Mouse (Mus musculus): ENCODE results near the gene Fam216a. TPM values are rescaled to one million over a fixed set of nuclear protein-coding genes. Genes with fewer than 3 reads are reported as not detected.
A peak's percentile ranks its signal among the peaks of the same experiment; 100 is the strongest.

Fam216a gene
- polyA plus RNA-seq, 1 experiment from 2014 or later, result 139 TPM

DNA sequence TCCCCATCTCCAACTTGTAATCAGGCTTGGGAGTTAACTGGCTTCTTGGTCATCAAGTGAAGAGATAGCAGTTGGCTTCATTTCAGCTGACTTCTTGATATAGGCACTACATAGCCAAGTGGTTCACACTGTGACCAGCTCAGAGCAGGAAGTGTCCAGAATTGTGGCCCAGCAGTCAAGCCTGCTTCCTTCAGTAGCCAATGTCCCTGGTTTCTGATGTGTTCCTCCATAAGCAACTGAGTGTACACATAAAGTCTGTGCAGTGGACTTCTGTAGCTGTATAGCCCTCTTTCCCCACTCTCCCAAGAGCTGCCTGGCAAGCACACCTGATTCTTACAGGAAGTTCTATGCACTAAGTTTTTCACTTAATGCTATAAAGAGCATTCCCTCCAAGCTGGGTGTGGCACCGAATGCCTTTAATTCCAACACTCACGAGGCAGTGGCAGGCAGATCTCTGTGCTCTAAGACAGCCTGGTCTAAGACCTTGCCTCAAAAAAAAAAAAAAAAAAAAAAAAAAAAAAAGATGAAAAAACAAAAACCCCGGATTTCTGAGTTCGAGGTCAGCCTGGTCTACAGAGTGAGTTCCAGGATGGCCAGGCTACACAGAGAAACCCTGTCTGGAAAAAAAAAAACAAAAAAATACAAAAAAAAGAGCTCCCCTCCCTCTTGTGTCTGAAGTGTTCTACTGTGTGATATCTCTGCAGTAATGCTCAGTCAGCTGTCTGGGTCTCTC, 5.1 kb upstream of the Fam216a start:
- H3K9ac ChIP-seq (ENCODE audit: low read depth, low read length), result no peak overlapping the region
- no peak overlapping the region for H3K27ac ChIP-seq (ENCODE audit: low read length)
- WGBS, result 90% methylated on average over 4 of the region's 4 CpGs
- H3K36me3 ChIP-seq (ENCODE audit: control insufficient read depth, insufficient read depth, low read length), result peaks cover 19% of the 10 kb centered on the region
- H3K4me3 ChIP-seq (ENCODE audit: low read depth, low read length), result no peak overlapping the region
- H3K4me1 ChIP-seq (ENCODE audit: control insufficient read depth, insufficient read depth, low read length), result peaks cover 10% of the 10 kb centered on the region
- no peak for ATAC-seq
- no peaks in the 10 kb centered on the region for H3K9me3 ChIP-seq (replicated peaks; ENCODE audit: control insufficient read depth, low read length, poor library complexity, severe bottlenecking)
- H3K27me3 ChIP-seq (ENCODE audit: control insufficient read depth, insufficient read depth, low read depth, low read length), result no peaks in the 10 kb centered on the region
- H3K4me2 ChIP-seq (ENCODE audit: low read length), result no peak overlapping the region

DNA sequence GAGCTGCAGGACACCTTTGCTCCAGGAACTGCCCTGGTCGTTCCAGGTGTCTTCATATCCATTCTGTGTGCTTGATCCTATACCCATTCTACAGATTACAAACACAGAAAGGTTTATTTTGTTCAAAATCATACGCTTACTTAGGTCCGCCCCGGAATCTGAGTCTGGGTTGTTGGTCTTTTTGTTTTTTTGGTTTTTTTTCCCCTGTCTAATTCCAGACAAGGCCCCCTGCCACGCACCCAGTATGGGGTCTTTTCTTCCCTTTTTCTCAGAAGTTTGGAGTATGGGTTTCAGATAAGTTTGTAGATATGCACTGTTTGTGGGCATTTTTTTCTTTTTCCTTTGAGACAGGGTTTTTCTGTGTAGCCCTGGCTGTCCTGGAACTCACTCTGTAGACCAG, 714 bp upstream of the Fam216a start:
- WGBS, result 7% methylated on average over 5 of the region's 5 CpGs
- Histone ChIP-seq H3K27me3 (ENCODE audit: control insufficient read depth, insufficient read depth, low read depth, low read length) (no peaks in the 10 kb centered on the region), H3K27ac (ENCODE audit: low read length) (peak overlapping the region; percentile 97), H3K9me3 (replicated peaks; ENCODE audit: control insufficient read depth, low read length, poor library complexity, severe bottlenecking) (no peaks in the 10 kb centered on the region), H3K4me1 (ENCODE audit: control insufficient read depth, insufficient read depth, low read length) (peaks cover 17% of the 10 kb centered on the region), H3K4me2 (ENCODE audit: low read length) (peak overlapping the region; percentile 76), H3K36me3 (ENCODE audit: control insufficient read depth, insufficient read depth, low read length) (0 out of 2 replicates have a peak, but pooled peaks cover under 1% of the 10 kb centered on the region), H3K4me3 (ENCODE audit: low read depth, low read length) (peak overlapping the region; percentile 87), H3K9ac (ENCODE audit: low read depth, low read length) (peak overlapping the region; percentile 65)
- 0 out of 2 replicates have a peak, but pooled peaks have one; percentile 3 for ATAC-seq

DNA sequence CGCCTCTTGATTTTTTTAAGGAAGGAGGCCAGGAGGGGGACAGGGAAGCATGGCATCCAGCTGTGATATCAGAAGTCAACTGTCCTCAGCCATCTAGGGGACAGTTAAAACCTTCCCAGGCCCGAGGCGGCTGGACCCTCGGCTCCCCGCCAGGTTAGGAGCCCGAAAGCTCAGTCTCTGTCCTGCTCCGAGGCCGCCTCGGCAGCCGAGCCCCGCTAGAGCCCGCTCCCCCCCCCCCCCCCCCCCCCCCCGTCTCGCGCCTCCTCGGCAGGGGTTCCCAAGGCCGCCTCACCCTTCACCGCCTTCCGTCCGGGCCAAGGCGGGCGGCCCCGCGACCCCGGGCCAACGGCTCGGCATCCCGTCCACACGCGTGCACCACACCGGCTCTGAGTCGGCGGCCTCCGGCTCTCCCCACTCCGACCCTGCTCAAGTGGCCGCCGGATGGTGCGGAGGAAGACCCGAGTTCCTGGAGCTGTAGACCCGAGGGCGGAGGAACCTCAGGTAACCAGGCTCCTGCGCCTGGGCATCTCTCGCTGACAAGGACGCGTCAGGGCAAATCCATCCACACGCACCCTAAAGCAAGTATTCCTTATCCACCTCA, 473 bp downstream of the Fam216a start, which contains the start of gene Gpn3:
TSS of gene Gpn3 (plus strand) at position 286 of the 601 bp plus-strand sequence.
- Histone ChIP-seq H3K4me3 (ENCODE audit: low read depth, low read length) (peak within 1 kb of the TSS; percentile 87), H3K4me2 (ENCODE audit: low read length) (peak within 1 kb of the TSS; percentile 76), H3K27ac (ENCODE audit: low read length) (peak within 1 kb of the TSS; percentile 97), H3K9ac (ENCODE audit: low read depth, low read length) (peak within 1 kb of the TSS; percentile 88), H3K9me3 (replicated peaks; ENCODE audit: control insufficient read depth, low read length, poor library complexity, severe bottlenecking) (no peaks in the 10 kb centered on the region), H3K4me1 (ENCODE audit: control insufficient read depth, insufficient read depth, low read length) (peaks cover 17% of the 10 kb centered on the region), H3K36me3 (ENCODE audit: control insufficient read depth, insufficient read depth, low read length) (peaks cover 6% of the 10 kb centered on the region; the same call in 1 of the 2 replicates), H3K27me3 (ENCODE audit: control insufficient read depth, insufficient read depth, low read depth, low read length) (no peaks in the 10 kb centered on the region)
- ATAC-seq, result peak; percentile 82
- WGBS, result under 1% methylated on average over 28 of the region's 46 CpGs

DNA sequence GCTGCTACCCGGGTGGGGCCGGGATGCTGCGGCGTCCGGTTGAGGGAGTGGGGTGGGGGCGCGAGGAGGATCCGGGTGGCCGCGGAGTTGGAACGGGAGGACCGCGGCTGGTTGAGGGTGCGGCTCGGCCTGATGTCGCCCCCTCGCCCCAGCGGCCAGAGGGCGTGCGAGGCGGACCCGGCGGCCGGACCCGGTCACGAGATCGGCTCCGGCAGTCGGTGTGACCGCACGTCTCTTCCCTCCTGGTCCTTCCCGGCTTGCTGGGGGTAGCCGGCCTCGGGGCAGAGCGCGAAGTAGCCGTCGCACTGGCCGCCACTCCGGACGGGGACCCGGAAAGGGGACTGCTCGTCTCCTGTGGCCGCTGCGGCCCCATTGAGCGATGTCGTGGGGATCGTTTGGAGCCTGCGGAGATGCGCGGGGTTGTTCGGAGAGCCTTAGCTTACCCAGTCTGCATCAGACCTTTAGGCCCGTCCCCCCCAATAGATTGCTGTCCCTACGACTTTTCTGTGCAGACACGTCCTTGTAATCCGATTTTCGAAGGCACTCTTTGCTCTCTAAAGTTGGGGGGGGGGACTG, 17.6 kb downstream of the Fam216a start:
- no peak; the same call in 1 of the 2 replicates for ATAC-seq
- Histone ChIP-seq H3K27ac (ENCODE audit: low read length) (peak overlapping the region; percentile 82), H3K36me3 (ENCODE audit: control insufficient read depth, insufficient read depth, low read length) (no peaks in the 10 kb centered on the region), H3K4me1 (ENCODE audit: control insufficient read depth, insufficient read depth, low read length) (peaks cover 12% of the 10 kb centered on the region), H3K4me2 (ENCODE audit: low read length) (peak overlapping the region; percentile 73), H3K27me3 (ENCODE audit: control insufficient read depth, insufficient read depth, low read depth, low read length) (no peaks in the 10 kb centered on the region), H3K9me3 (replicated peaks; ENCODE audit: control insufficient read depth, low read length, poor library complexity, severe bottlenecking) (no peaks in the 10 kb centered on the region), H3K9ac (ENCODE audit: low read depth, low read length) (peak overlapping the region; percentile 73), H3K4me3 (ENCODE audit: low read depth, low read length) (peak overlapping the region; percentile 92)
- whole genome bisulfite sequencing, result under 1% methylated on average over 54 of the region's 57 CpGs

DNA sequence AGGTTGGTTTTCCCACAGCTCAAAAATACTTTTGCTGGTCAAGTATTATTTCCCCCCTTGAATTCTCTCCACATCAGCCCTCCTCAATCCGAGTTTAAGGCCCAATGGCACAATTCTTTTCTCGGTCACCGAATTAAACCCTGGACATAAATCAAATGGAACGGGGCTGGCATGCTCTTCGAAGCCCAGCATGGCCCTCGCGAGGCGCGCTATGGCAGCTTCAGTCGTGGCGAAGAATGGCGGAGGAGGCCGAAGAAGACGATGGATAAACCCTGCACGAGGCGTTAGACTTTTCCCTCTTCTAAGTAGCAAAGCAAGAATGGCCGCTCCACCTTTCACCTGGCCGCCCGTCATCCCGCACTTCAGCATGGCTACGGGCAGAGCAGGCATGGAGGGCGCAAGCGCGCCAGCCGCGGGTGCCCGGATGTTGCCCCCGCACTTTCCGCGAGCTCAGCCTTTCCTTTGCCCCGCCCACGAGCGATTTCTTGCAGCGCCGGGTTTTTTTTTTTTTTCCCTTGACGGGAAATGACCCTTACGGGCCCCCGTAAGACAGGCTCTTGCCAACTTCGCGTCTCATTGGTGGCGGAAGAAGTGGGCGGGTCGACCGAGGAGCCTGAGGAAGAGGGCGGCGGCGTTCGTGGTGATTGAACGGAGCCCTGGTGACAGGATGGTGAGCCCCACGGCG, 18.2 kb downstream of the Fam216a start, which contains the start of the genes Rad9b and Vps29:
TSS of gene Rad9b (minus strand) at position 427 of the 685 bp plus-strand sequence.
TSS of gene Vps29 (plus strand) at position 563 of the 685 bp plus-strand sequence.
- H3K9ac ChIP-seq (ENCODE audit: low read depth, low read length), result peak within 1 kb of the TSS; percentile 81
- no peaks in the 10 kb centered on the region for H3K9me3 ChIP-seq (replicated peaks; ENCODE audit: control insufficient read depth, low read length, poor library complexity, severe bottlenecking)
- peak within 1 kb of the TSS; percentile 93 for H3K27ac ChIP-seq (ENCODE audit: low read length)
- peak; percentile 93 for ATAC-seq
- H3K4me3 ChIP-seq (ENCODE audit: low read depth, low read length), result peak within 1 kb of the TSS; percentile 92
- peaks cover 12% of the 10 kb centered on the region for H3K4me1 ChIP-seq (ENCODE audit: control insufficient read depth, insufficient read depth, low read length)
- no peaks in the 10 kb centered on the region for H3K36me3 ChIP-seq (ENCODE audit: control insufficient read depth, insufficient read depth, low read length)
- peak within 1 kb of the TSS; percentile 87 for H3K4me2 ChIP-seq (ENCODE audit: low read length)
- H3K27me3 ChIP-seq (ENCODE audit: control insufficient read depth, insufficient read depth, low read depth, low read length), result no peaks in the 10 kb centered on the region
- WGBS, result 2% methylated on average over 51 of the region's 51 CpGs

DNA sequence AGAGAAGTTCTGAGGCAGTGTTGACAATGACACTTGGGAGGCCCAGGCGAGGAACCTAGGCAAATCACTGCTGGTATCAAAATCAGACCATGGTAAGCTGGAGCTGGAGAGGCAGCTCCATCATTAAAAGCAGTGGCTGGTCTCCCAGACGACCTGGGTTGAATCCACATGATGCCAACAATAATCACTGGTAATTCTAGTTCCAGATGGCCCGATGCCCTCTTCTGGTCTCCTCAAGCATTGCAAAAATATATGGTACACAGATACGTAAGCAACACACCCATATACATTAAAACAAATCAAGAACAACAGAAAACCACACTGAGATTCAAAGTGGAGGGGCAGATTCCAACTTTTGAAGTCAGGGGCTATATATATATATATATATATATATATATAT, 26.4 kb downstream of the Fam216a start:
- Histone ChIP-seq H3K4me3 (ENCODE audit: low read depth, low read length) (no peak overlapping the region), H3K9me3 (replicated peaks; ENCODE audit: control insufficient read depth, low read length, poor library complexity, severe bottlenecking) (no peaks in the 10 kb centered on the region), H3K27me3 (ENCODE audit: control insufficient read depth, insufficient read depth, low read depth, low read length) (no peaks in the 10 kb centered on the region), H3K36me3 (ENCODE audit: control insufficient read depth, insufficient read depth, low read length) (no peaks in the 10 kb centered on the region), H3K4me2 (ENCODE audit: low read length) (no peak overlapping the region), H3K4me1 (ENCODE audit: control insufficient read depth, insufficient read depth, low read length) (no peaks in the 10 kb centered on the region), H3K9ac (ENCODE audit: low read depth, low read length) (no peak overlapping the region), H3K27ac (ENCODE audit: low read length) (no peak overlapping the region)
- 81% methylated on average over 4 of the region's 4 CpGs for WGBS
- no peak for ATAC-seq

DNA sequence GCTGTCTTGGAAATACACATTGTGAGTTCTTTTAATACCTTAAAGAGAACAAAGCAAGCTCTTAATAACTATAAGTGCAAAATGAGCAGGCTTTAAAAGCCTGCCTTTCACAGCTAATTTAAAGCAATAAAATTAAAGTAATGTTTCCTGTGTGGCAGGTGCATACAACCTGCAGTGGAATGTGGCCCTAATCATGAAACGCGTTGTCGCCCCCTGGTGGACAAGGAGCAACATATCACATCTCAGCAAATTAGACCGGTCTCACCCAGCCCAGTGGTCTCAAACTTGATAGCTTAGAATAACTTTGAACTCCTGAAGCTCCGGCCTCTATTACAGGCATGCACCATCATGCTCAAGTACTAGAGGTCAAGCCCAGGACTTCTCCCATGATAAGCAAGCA, 27.9 kb downstream of the Fam216a start:
- Histone ChIP-seq H3K4me3 (ENCODE audit: low read depth, low read length) (no peak overlapping the region), H3K9ac (ENCODE audit: low read depth, low read length) (no peak overlapping the region), H3K4me1 (ENCODE audit: control insufficient read depth, insufficient read depth, low read length) (no peaks in the 10 kb centered on the region), H3K27ac (ENCODE audit: low read length) (no peak overlapping the region), H3K9me3 (replicated peaks; ENCODE audit: control insufficient read depth, low read length, poor library complexity, severe bottlenecking) (no peaks in the 10 kb centered on the region), H3K36me3 (ENCODE audit: control insufficient read depth, insufficient read depth, low read length) (no peaks in the 10 kb centered on the region), H3K4me2 (ENCODE audit: low read length) (no peak overlapping the region), H3K27me3 (ENCODE audit: control insufficient read depth, insufficient read depth, low read depth, low read length) (no peaks in the 10 kb centered on the region)
- 10% methylated on average over 5 of the region's 5 CpGs for WGBS
- ATAC-seq, result no peak

DNA sequence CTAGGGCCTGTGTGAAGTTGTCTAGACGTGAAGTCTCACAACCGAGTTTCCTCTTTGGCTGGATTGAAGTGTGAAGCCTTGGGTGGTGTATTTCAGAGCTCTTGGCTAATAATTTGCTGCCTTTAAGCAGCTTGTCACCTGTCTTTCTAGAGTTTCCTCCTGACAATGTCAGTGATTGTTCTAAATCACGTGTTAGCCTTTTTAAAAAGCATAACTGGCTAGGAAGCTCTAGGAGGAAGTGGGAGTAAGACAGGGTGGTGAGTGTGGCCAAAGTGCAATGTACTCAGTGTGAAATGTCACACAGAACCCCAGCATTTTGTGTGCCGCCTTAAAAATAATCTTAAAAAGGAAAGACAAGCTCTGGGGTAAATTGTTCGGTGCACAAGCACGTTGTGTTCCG, 28.4 kb downstream of the Fam216a start:
- H3K27me3 ChIP-seq (ENCODE audit: control insufficient read depth, insufficient read depth, low read depth, low read length), result no peaks in the 10 kb centered on the region
- H3K9ac ChIP-seq (ENCODE audit: low read depth, low read length), result no peak overlapping the region
- H3K27ac ChIP-seq (ENCODE audit: low read length), result no peak overlapping the region
- peaks cover under 1% of the 10 kb centered on the region; the same call in 1 of the 2 replicates for H3K36me3 ChIP-seq (ENCODE audit: control insufficient read depth, insufficient read depth, low read length)
- H3K9me3 ChIP-seq (replicated peaks; ENCODE audit: control insufficient read depth, low read length, poor library complexity, severe bottlenecking), result no peaks in the 10 kb centered on the region
- no peak overlapping the region for H3K4me3 ChIP-seq (ENCODE audit: low read depth, low read length)
- no peak overlapping the region for H3K4me2 ChIP-seq (ENCODE audit: low read length)
- no peak for ATAC-seq
- WGBS, result 54% methylated on average over 7 of the region's 7 CpGs
- H3K4me1 ChIP-seq (ENCODE audit: control insufficient read depth, insufficient read depth, low read length), result no peaks in the 10 kb centered on the region

All from midbrain, embryonic 16.5 days (tissue).